Mouse (Mus musculus) CD4-positive helper T cell, adult 2 months (primary cell): Measurements from ENCODE around the gene Hsd3b2.
"Not testable (repeated sequence)": the region's sequence is repeated elsewhere in the genome, so short reads cannot be mapped to it uniquely, and the experiment has no call there.

Experiments used
- DNase-seq: peaks from one replicate; pipeline ENCODE4 v3.0.0-alpha.2; 2012; ENCODE audit warnings: low read depth, missing footprints, low spot score

The Hsd3b2 gene

GRCm38 (mm10) chr3:98724376-98724775 is at the start of gene Hsd3b2:
Gene Hsd3b2, minus strand, starts transcription at chr3:98724543.
- DNase-seq, result no peak

DNA sequence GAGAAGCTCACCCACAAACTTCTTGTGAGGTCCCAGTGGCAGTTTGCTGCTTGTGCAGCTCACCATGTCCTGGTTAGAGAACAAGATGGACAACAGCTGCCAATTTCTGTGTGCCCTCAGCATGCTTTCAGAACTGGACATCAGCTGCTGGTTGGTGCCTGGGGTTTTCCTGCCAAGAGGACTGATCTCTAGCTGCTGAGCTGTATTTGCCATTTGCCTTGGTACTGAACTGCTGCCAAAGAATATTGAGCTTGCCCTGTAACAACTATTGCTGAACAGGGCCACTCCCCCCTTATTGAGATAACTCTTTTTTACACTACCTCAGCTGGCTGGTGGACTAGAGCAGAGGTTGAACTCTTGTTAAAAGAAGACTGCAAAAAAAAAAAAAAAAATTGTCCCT is 39.8 kb upstream of the Hsd3b2 start:
- no peak for DNase-seq

- DNase-seq, result no peak
These were observed 32.5 kb upstream of the Hsd3b2 start for GRCm38 (mm10) chr3:98756836-98757235.

- DNase-seq, result no peak
These were observed 27.8 kb upstream of the Hsd3b2 start for GRCm38 (mm10) chr3:98752171-98752570.

- not testable (repeated sequence) for DNase-seq
These were observed 16.7 kb upstream of the Hsd3b2 start for GRCm38 (mm10) chr3:98741043-98741442.

GRCm38 (mm10) chr3:98734340-98734739 is 10.0 kb upstream of the Hsd3b2 start:
- DNase-seq, result no peak

GRCm38 (mm10) chr3:98733724-98734123 is 9.4 kb upstream of the Hsd3b2 start:
- no peak for DNase-seq

GRCm38 (mm10) chr3:98726281-98726680 is 1.9 kb upstream of the Hsd3b2 start:
- no peak for DNase-seq

GRCm38 (mm10) chr3:98720740-98721139 is 3.6 kb downstream of the Hsd3b2 start:
- no peak for DNase-seq

GRCm38 (mm10) chr3:98682401-98682800 is 41.9 kb downstream of the Hsd3b2 start:
- DNase-seq, result no peak

- DNase-seq, result no peak
These were observed 43.6 kb downstream of the Hsd3b2 start for GRCm38 (mm10) chr3:98680786-98681185.
